Mouse (Mus musculus) kidney, adult 9 months (tissue): ENCODE measurements at regions not wholly inside any gene's neighbourhood (a gene's known extent, or its start where the extent isn't known, plus 50 kb on each side); places are given as distances from the start of the nearest gene placed in this dataset.

Experiments used
- DNase-seq: peaks from one replicate; pipeline ENCODE4 v3.0.0; 2022

- no peak for DNase-seq
These were observed 197.9 kb upstream of the Spock3 start for GRCm38 (mm10) chr8:62752725-62753430.

DNA sequence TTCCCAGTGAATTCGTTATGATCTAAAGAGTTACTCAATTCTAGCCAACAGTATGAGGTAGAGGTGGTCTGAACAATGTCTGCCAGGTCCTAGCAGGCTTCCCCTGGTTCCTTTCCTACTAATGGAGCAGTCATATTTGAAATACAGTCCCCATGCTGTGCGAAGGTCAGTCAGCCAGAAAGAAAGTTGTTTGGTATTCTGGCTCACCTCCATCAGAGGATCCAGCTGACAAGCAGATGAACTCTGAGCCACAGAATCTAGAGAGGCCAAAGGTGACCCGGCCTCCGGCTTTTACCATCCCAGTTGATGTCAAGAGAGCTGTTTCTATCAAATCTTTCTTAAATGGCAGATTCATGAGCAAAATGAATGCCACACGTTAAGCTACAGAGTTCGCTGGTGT lies 177.0 kb upstream of the Spock3 start:
- DNase-seq: peak; percentile 11

GRCm38 (mm10) chr8:62804467-62804866 lies 146.3 kb upstream of the Spock3 start:
- no peak for DNase-seq
